ENCODE assay signal across 8 mouse cellular contexts in the genomic region with DNA sequence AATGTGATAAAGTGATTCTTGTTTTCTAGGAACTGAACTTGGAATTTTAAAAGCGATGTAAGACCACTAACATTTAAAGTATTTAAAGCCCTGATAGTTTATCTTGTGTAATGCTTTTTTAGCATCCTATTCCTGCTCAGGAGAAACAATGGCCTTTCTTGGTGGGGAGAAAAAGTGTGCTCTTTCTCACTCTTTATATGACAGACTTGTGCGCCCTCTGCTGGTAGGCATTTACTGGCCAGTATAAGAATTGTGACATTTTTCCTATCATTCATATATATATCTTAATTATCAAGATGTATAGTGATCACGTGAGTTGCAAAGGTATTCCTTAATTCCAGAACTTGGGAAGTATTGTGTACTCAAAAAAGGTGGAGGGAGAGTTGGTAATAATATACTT.
DNase-seq lines count a peak whose midpoint lies in the region; ATAC-seq lines count a peak whose summit lies in the region.
"Had no signal": no experiment of that assay in that cellular context is flagged by ENCODE, and none has a peak within 500 bp of the region (broad histone marks: within the 10 kb centered on the region; RNA-seq: fewer than 3 reads in every experiment).

No protein-coding gene starts in this region.

- no peaks in the 10 kb centered on the region for H3K9me3 ChIP-seq in liver, embryonic 13.5 days (replicated peaks)
- H3K9me3 ChIP-seq: heart, embryonic 13.5 days had no signal

- DNase-seq in 3T3-L1 (ENCODE audit: low read depth, low spot score), result peak; percentile 85
- peak; percentile 74 for DNase-seq in 416B (ENCODE audit: low read depth)
- peak; percentile 13 to 29 for DNase-seq in adrenal gland, postnatal 4 days (ENCODE audit: low spot score in 2 of 2)
- DNase-seq in embryo, embryonic 9.5 days (ENCODE audit: extremely low spot score), result peak; percentile 13
- peak; percentile 16 for DNase-seq in liver, embryonic 13.5 days
- peak; percentile 67 for DNase-seq in retina, postnatal 1 day

- no peaks in the 10 kb centered on the region for H3K27me3 ChIP-seq in liver, embryonic 13.5 days
- H3K27me3 ChIP-seq: heart, embryonic 13.5 days had no signal

- H3K36me3 ChIP-seq in liver, embryonic 13.5 days, result peaks cover 66% of the 10 kb centered on the region

- H3K4me1 ChIP-seq in liver, embryonic 13.5 days (replicated peaks), result no peaks in the 10 kb centered on the region
- H3K4me1 ChIP-seq: heart, embryonic 13.5 days had no signal

- no peak overlapping the region for H3K9ac ChIP-seq in liver, embryonic 13.5 days
- H3K9ac ChIP-seq: heart, embryonic 13.5 days had no signal

- H3K4me3 ChIP-seq in liver, embryonic 13.5 days (replicated peaks), result no peak overlapping the region
- H3K4me3 ChIP-seq: heart, embryonic 13.5 days had no signal

- 50% methylated on average over 3 of the region's 3 CpGs for WGBS in liver, embryonic 13.5 days (ENCODE audit: insufficient replicate concordance)

- peak; percentile 70 for ATAC-seq in inflammation-experienced regulatory T-cells, adult 6 months
- ATAC-seq in liver, embryonic 13.5 days (ENCODE audit: low read depth), result no peak

- no peak overlapping the region for H3K27ac ChIP-seq in liver, embryonic 13.5 days
- H3K27ac ChIP-seq: heart, embryonic 13.5 days had no signal

- H3K4me2 ChIP-seq in liver, embryonic 13.5 days, result no peak overlapping the region
- H3K4me2 ChIP-seq: heart, embryonic 13.5 days had no signal

Comparison
In these comparisons a context has a peak if more than half of its experiments do, and no peak if none do; other contexts are left out.
1. DNase-seq: peak in every context shown above with its lines; median percentile 85 in 3T3-L1; 74 in 416B; 67 in retina, postnatal 1 day; 21 in adrenal gland, postnatal 4 days; 16 in liver, embryonic 13.5 days; 13 in embryo, embryonic 9.5 days.